Mouse (Mus musculus) C2C12 (cell line): ENCODE data around the gene Ankrd13b. TPM values are rescaled to one million over a fixed set of nuclear protein-coding genes. Genes with fewer than 3 reads are reported as not detected.

ENCODE experiments used
- H3K27me3 ChIP-seq: one replicate; pipeline ENCODE4 v1.6.1; 2011; ENCODE audit not compliant: control insufficient read depth, insufficient read depth, insufficient read length
- H3K36me3 ChIP-seq: one replicate; pipeline ENCODE4 v1.6.1; 2011; ENCODE audit not compliant: control insufficient read depth, insufficient read depth
- H3K4me3 ChIP-seq: one replicate; pipeline ENCODE4 v1.5.1; 2011; ENCODE audit warnings: mild to moderate bottlenecking, control low read depth; ENCODE audit not compliant: poor library complexity, insufficient read depth, severe bottlenecking
- H3K79me2 ChIP-seq: one replicate; pipeline ENCODE4 v1.6.1; 2011; ENCODE audit not compliant: control insufficient read depth, insufficient read depth
- H3K79me3 ChIP-seq: one replicate; pipeline ENCODE4 v1.6.1; 2011; ENCODE audit warnings: low read depth, control low read depth
- H3ac ChIP-seq: one replicate; pipeline ENCODE3; 2011; ENCODE audit warnings: low read depth; ENCODE audit not compliant: control insufficient read depth, insufficient read length
- CEBPB ChIP-seq: IDR thresholded peaks from one replicate; pipeline ENCODE4 v1.6.1; 2011; ENCODE audit warnings: low read depth, mild to moderate bottlenecking, control low read depth, moderate library complexity
- CTCF ChIP-seq: IDR thresholded peaks from one replicate; pipeline ENCODE4 v1.5.1; 2011; ENCODE audit not compliant: control insufficient read depth, insufficient read depth, insufficient read length
- FOSL1 ChIP-seq: IDR thresholded peaks from one replicate; pipeline ENCODE4 v1.8.0; 2011; ENCODE audit warnings: mild to moderate bottlenecking, low read length; ENCODE audit not compliant: poor library complexity, insufficient read depth, severe bottlenecking
- MAX ChIP-seq: IDR thresholded peaks from one replicate; pipeline ENCODE4 v1.6.1; 2011; ENCODE audit warnings: mild to moderate bottlenecking, control low read depth
- MYOD1 ChIP-seq: IDR thresholded peaks from one replicate; pipeline ENCODE4 v1.6.1; 2011; ENCODE audit warnings: low read depth; ENCODE audit not compliant: control insufficient read depth, insufficient read length
- MYOG ChIP-seq: IDR thresholded peaks from one replicate; pipeline ENCODE4 v1.6.1; 2011; ENCODE audit not compliant: control insufficient read depth, insufficient read length; ENCODE audit errors: extremely low read depth
- USF1 ChIP-seq: IDR thresholded peaks from one replicate; pipeline ENCODE4 v1.6.1; 2011; ENCODE audit warnings: low read depth, mild to moderate bottlenecking, control low read depth, moderate library complexity
- polyA plus RNA-seq: library from polyadenylated mRNA; unstranded; fragments of >200 nt; fragmentation: generic; extraction: Trizol; gene quantifications from one replicate; pipeline ENCODE4 v1.2.1, GENCODE M21; 2012; ENCODE audit warnings: missing spikeins

Ankrd13b gene
- polyA plus RNA-seq, 1 experiment: 64.3 TPM

GRCm38 (mm10) chr11:77467784-77468183 lies 21.7 kb downstream of the Ankrd13b start:
- Histone ChIP-seq H3ac (no peak overlapping the region), H3K79me3 (peaks cover 4% of the 10 kb centered on the region), H3K27me3 (no peaks in the 10 kb centered on the region), H3K79me2 (peaks cover 8% of the 10 kb centered on the region), H3K4me3 (no peak overlapping the region), H3K36me3 (peaks cover 30% of the 10 kb centered on the region)
- no peak for TF ChIP-seq CEBPB
- TF ChIP-seq MAX: no peak
- no peak for TF ChIP-seq MYOD1
- peak; percentile 67 for TF ChIP-seq CTCF
- TF ChIP-seq MYOG: no peak
- no peak for TF ChIP-seq USF1

- TF ChIP-seq FOSL1: no peak
- no peak for TF ChIP-seq CTCF
- TF ChIP-seq CEBPB: no peak
- TF ChIP-seq MYOG: no peak
- TF ChIP-seq MAX: no peak
- TF ChIP-seq USF1: no peak
- TF ChIP-seq MYOD1: no peak
- H3ac ChIP-seq: no peak overlapping the region
- H3K36me3 ChIP-seq: peaks cover 26% of the 10 kb centered on the region
- H3K79me3 ChIP-seq: peaks cover 4% of the 10 kb centered on the region
- no peaks in the 10 kb centered on the region for H3K27me3 ChIP-seq
- no peak overlapping the region for H3K4me3 ChIP-seq
- peaks cover 8% of the 10 kb centered on the region for H3K79me2 ChIP-seq
Measured at GRCm38 (mm10) chr11:77467157-77467556, 22.3 kb downstream of the Ankrd13b start.

GRCm38 (mm10) chr11:77466544-77466943 lies 22.9 kb downstream of the Ankrd13b start:
- Histone ChIP-seq H3K27me3 (no peaks in the 10 kb centered on the region), H3K4me3 (no peak overlapping the region), H3ac (no peak overlapping the region), H3K79me3 (peaks cover 4% of the 10 kb centered on the region), H3K36me3 (peaks cover 20% of the 10 kb centered on the region), H3K79me2 (peaks cover 8% of the 10 kb centered on the region)
- TF ChIP-seq USF1 (no peak), CTCF (no peak), FOSL1 (no peak), CEBPB (no peak), MYOG (no peak), MAX (no peak), MYOD1 (no peak)

- peaks cover 6% of the 10 kb centered on the region for H3K36me3 ChIP-seq
- H3K79me2 ChIP-seq: peaks cover 8% of the 10 kb centered on the region
- peak overlapping the region; percentile 37 for H3ac ChIP-seq
- no peak overlapping the region for H3K4me3 ChIP-seq
- H3K79me3 ChIP-seq: peaks cover 4% of the 10 kb centered on the region
- no peaks in the 10 kb centered on the region for H3K27me3 ChIP-seq
- TF ChIP-seq MYOD1 (no peak), CEBPB (no peak), FOSL1 (no peak), MYOG (no peak), CTCF (no peak)
Measured at GRCm38 (mm10) chr11:77465111-77465510, 24.4 kb downstream of the Ankrd13b start.

GRCm38 (mm10) chr11:77464684-77465083 lies 24.8 kb downstream of the Ankrd13b start:
- Histone ChIP-seq H3K79me3 (peaks cover 4% of the 10 kb centered on the region), H3K27me3 (no peaks in the 10 kb centered on the region), H3K4me3 (no peak overlapping the region), H3K36me3 (peaks cover 4% of the 10 kb centered on the region), H3K79me2 (peaks cover 8% of the 10 kb centered on the region), H3ac (peak overlapping the region; percentile 37)
- TF ChIP-seq FOSL1 (peak; percentile 88), CEBPB (peak; percentile 0), MYOG (no peak), CTCF (no peak), MAX (no peak), MYOD1 (peak; percentile 34), USF1 (no peak)

GRCm38 (mm10) chr11:77463786-77464185 lies 25.7 kb downstream of the Ankrd13b start:
- Histone ChIP-seq H3K27me3 (no peaks in the 10 kb centered on the region), H3K79me3 (peaks cover 4% of the 10 kb centered on the region), H3ac (no peak overlapping the region), H3K79me2 (peaks cover 8% of the 10 kb centered on the region), H3K36me3 (no peaks in the 10 kb centered on the region), H3K4me3 (no peak overlapping the region)
- TF ChIP-seq MYOG (no peak), CEBPB (no peak), FOSL1 (no peak), MAX (no peak), CTCF (no peak), MYOD1 (no peak)
